Mouse (Mus musculus) cortical plate, adult 2 months (tissue): Measurements from ENCODE around the gene Gm43951.

Experiments
- CTCF ChIP-seq: fragments of 200-500 bp; IDR thresholded peaks from 2 replicates; pipeline ENCODE4 v1.5.1; 2011; ENCODE audit warnings: mild to moderate bottlenecking, control low read depth, low read length; ENCODE audit not compliant: insufficient read depth; ENCODE audit errors: extremely low read depth
- POLR2A ChIP-seq: fragments of 200-500 bp; IDR thresholded peaks from 2 replicates; pipeline ENCODE4 v1.6.1; 2011; ENCODE audit warnings: mild to moderate bottlenecking, low read length, control low read depth; ENCODE audit not compliant: insufficient read depth; ENCODE audit errors: extremely low read depth

GRCm38 (mm10) chr11:72180556-72180955 is 26.1 kb downstream of the Gm43951 start:
- TF ChIP-seq POLR2A (no peak), CTCF (no peak)
